Mouse (Mus musculus) forebrain, embryonic 10.5 days (tissue): Measurements from ENCODE around the gene Vamp3. TPM values are rescaled to one million over a fixed set of nuclear protein-coding genes. Genes with fewer than 3 reads are reported as not detected.

ENCODE experiments used
- polyA plus RNA-seq: library from polyadenylated mRNA; unstranded; fragments of >200 nt; fragmentation: Nextera tagmentation; extraction: Ambion mirVana; gene quantifications from 2 replicates; pipeline ENCODE4 v1.2.1, GENCODE M21; 2016

The Vamp3 gene
- polyA plus RNA-seq, 1 experiment from 2014 or later: 124 TPM

Other genes starting within 250 kb of the Vamp3 start
- 16.5 and 18.7 TPM in 2 replicates for gene Errfi1, start 204.0 kb downstream of the Vamp3 start, polyA plus RNA-seq
- 497 and 502 TPM in 2 replicates for gene Park7, start 143.5 kb downstream of the Vamp3 start, polyA plus RNA-seq
- 0.32 and 0.49 TPM in 2 replicates for gene Tnfrsf9, start 143.4 kb downstream of the Vamp3 start, polyA plus RNA-seq
- not detected in 2 replicates for gene Uts2, start 60.9 kb downstream of the Vamp3 start, polyA plus RNA-seq
- 6.1 and 6.5 TPM in 2 replicates for gene Per3, start 13.3 kb downstream of the Vamp3 start, polyA plus RNA-seq
- not detected in 2 replicates for gene Gm13090, start 31.6 kb upstream of the Vamp3 start, polyA plus RNA-seq